Mouse (Mus musculus): ENCODE measurements around the gene Pdcd6ip. TPM values are rescaled to one million over a fixed set of nuclear protein-coding genes. Genes with fewer than 3 reads are reported as not detected.

Gene Pdcd6ip
- polyA plus RNA-seq, 1 experiment from 2014 or later, result 59.9 TPM

- ATAC-seq (ENCODE audit: insufficient number of reproducible peaks, insufficient read depth, low FRiP score, low read depth), result no peak
- Histone ChIP-seq H3K9me3 (ENCODE audit: control insufficient read depth, low read length) (no peaks in the 10 kb centered on the region), H3K27me3 (ENCODE audit: control insufficient read depth, insufficient read depth, low read length) (no peaks in the 10 kb centered on the region), H3K4me3 (ENCODE audit: control insufficient read depth in 1 of 2, insufficient read depth in 1 of 2, low read depth in 1 of 2, low read length in 2 of 2) (no peak overlapping the region), H3K27ac (replicated peaks in 1 of 2; ENCODE audit: control insufficient read depth in 1 of 2, insufficient read depth in 1 of 2, low read depth in 2 of 2, low read length in 2 of 2) (no peak overlapping the region), H3K36me3 (ENCODE audit: control insufficient read depth, insufficient read depth, low read length) (no peaks in the 10 kb centered on the region), H3K4me2 (ENCODE audit: low read length) (no peak overlapping the region), H3K4me1 (ENCODE audit: control insufficient read depth in 2 of 2, insufficient read depth in 2 of 2, low read length in 2 of 2) (no peaks in the 10 kb centered on the region), H3K9ac (ENCODE audit: low read length) (no peak overlapping the region)
- WGBS, result 62% methylated on average over 6 of the region's 6 CpGs
Measured at GRCm38 (mm10) chr9:113617081-113617480, 91.0 kb downstream of the Pdcd6ip start.

DNA sequence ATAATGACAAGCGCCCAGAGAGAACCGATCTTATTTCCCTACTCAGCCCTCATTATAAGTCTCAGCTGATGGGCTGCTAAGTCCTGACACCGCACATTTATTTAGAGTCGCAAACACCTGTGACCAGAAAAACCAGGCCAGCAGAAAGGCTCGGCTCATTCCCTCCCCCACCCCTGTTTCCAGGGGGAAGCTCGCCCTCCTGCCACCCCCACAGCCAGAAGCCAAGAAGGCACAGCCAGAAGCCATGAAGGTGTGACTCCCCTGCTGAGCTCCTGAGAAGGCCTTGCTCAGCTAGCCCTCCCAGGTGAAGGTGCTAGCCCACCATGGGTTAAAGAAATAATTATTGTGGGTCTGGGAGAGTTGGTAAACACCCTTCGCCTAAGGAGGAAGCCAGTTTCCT is 97.3 kb downstream of the Pdcd6ip start:
- H3K27me3 ChIP-seq (ENCODE audit: control insufficient read depth, insufficient read depth, low read length), result no peaks in the 10 kb centered on the region
- no peak overlapping the region for H3K4me2 ChIP-seq (ENCODE audit: low read length)
- H3K36me3 ChIP-seq (ENCODE audit: control insufficient read depth, insufficient read depth, low read length), result no peaks in the 10 kb centered on the region
- 38% methylated on average over 7 of the region's 7 CpGs for WGBS
- no peaks in the 10 kb centered on the region for H3K4me1 ChIP-seq (ENCODE audit: control insufficient read depth in 2 of 2, insufficient read depth in 2 of 2, low read length in 2 of 2)
- no peak overlapping the region for H3K4me3 ChIP-seq (ENCODE audit: control insufficient read depth in 1 of 2, insufficient read depth in 1 of 2, low read depth in 1 of 2, low read length in 2 of 2)
- ATAC-seq (ENCODE audit: insufficient number of reproducible peaks, insufficient read depth, low FRiP score, low read depth), result no peak
- no peak overlapping the region for H3K27ac ChIP-seq (replicated peaks in 1 of 2; ENCODE audit: control insufficient read depth in 1 of 2, insufficient read depth in 1 of 2, low read depth in 2 of 2, low read length in 2 of 2)
- H3K9me3 ChIP-seq (ENCODE audit: control insufficient read depth, low read length), result no peaks in the 10 kb centered on the region
- no peak overlapping the region for H3K9ac ChIP-seq (ENCODE audit: low read length)

GRCm38 (mm10) chr9:113602140-113602539 is 105.9 kb downstream of the Pdcd6ip start:
- no peak overlapping the region for H3K9ac ChIP-seq (ENCODE audit: low read length)
- H3K36me3 ChIP-seq (ENCODE audit: control insufficient read depth, insufficient read depth, low read length), result no peaks in the 10 kb centered on the region
- H3K9me3 ChIP-seq (ENCODE audit: control insufficient read depth, low read length), result no peaks in the 10 kb centered on the region
- H3K4me1 ChIP-seq (ENCODE audit: control insufficient read depth in 2 of 2, insufficient read depth in 2 of 2, low read length in 2 of 2), result 0 out of 4 replicates have a peak, but pooled peaks cover 0 to 4% of the 10 kb centered on the region in 2 experiments
- no peak overlapping the region for H3K4me2 ChIP-seq (ENCODE audit: low read length)
- no peak overlapping the region for H3K27ac ChIP-seq (replicated peaks in 1 of 2; ENCODE audit: control insufficient read depth in 1 of 2, insufficient read depth in 1 of 2, low read depth in 2 of 2, low read length in 2 of 2)
- no peak for ATAC-seq (ENCODE audit: insufficient number of reproducible peaks, insufficient read depth, low FRiP score, low read depth)
- no peaks in the 10 kb centered on the region for H3K27me3 ChIP-seq (ENCODE audit: control insufficient read depth, insufficient read depth, low read length)
- H3K4me3 ChIP-seq (ENCODE audit: control insufficient read depth in 1 of 2, insufficient read depth in 1 of 2, low read depth in 1 of 2, low read length in 2 of 2), result no peak overlapping the region

Other genes with a start within 250 kb of the Pdcd6ip start
- gene Clasp2, start 33.2 kb upstream of the Pdcd6ip start, polyA plus RNA-seq (2014; fragmentation: Nextera tagmentation; extraction: Ambion mirVana), result 25.3 TPM in 2 replicates
- 25.9 and 27.6 TPM in 2 replicates for gene Ubp1, start 222.7 kb upstream of the Pdcd6ip start, polyA plus RNA-seq (2014; fragmentation: Nextera tagmentation; extraction: Ambion mirVana)

Measured in heart, embryonic 14.5 days (tissue).